Mouse (Mus musculus) liver, embryonic 14.5 days (tissue): ENCODE data around the gene Uba3.

Experiments
- CTCF ChIP-seq: IDR thresholded peaks from 2 replicates; pipeline ENCODE4 v1.5.1; 2016; ENCODE audit warnings: antibody characterized with exemption, low read depth, control low read depth
- EP300 ChIP-seq: IDR thresholded peaks from 2 replicates; pipeline ENCODE4 v1.6.1; 2016; ENCODE audit warnings: antibody characterized with exemption, low read depth

- no peak for TF ChIP-seq CTCF
- TF ChIP-seq EP300, result no peak
These were observed 37.1 kb upstream of the Uba3 start for GRCm38 (mm10) chr6:97242522-97242921.
